Mouse (Mus musculus) heart, postnatal 0 days (tissue): ENCODE measurements around the gene Ispd. TPM values are rescaled to one million over a fixed set of nuclear protein-coding genes. Genes with fewer than 3 reads are reported as not detected.

Experiments
- ATAC-seq: fragments of 200-750 bp; cut with Nextera tagmentation; 2 replicates; pipeline ENCODE4 v1.8.0; 2017; ENCODE audit warnings: low read depth, moderate number of reproducible peaks, moderate library complexity; ENCODE audit not compliant: insufficient read depth
- DNase-seq: peaks from one replicate; pipeline ENCODE4 v3.0.0-alpha.2; 2016; ENCODE audit warnings: low spot score
- H3K27ac ChIP-seq: fragments of 300-500 bp; sonication (generic); 2 replicates; pipeline ENCODE4 v1.5.1; 2014; ENCODE audit warnings: low read depth, mild to moderate bottlenecking
- H3K27me3 ChIP-seq: fragments of 300-500 bp; sonication (generic); 2 replicates; pipeline ENCODE4 v1.6.1; 2014; ENCODE audit warnings: low read length, mixed read lengths; ENCODE audit not compliant: control insufficient read depth, insufficient read depth
- H3K36me3 ChIP-seq: fragments of 300-500 bp; sonication (generic); replicated peaks from 2 replicates; pipeline ENCODE4 v1.6.1; 2014; ENCODE audit warnings: low read length, mixed read lengths; ENCODE audit not compliant: control insufficient read depth, insufficient read depth
- H3K4me1 ChIP-seq: fragments of 300-500 bp; sonication (generic); 2 replicates; pipeline ENCODE4 v1.6.1; 2014; ENCODE audit warnings: antibody characterized with exemption; ENCODE audit not compliant: control insufficient read depth, insufficient read depth
- H3K4me2 ChIP-seq: fragments of 300-500 bp; sonication (generic); 2 replicates; pipeline ENCODE4 v1.6.1; 2014; ENCODE audit warnings: low read depth, mild to moderate bottlenecking, low read length, moderate library complexity
- H3K4me3 ChIP-seq: fragments of 300-500 bp; sonication (generic); 2 replicates; pipeline ENCODE4 v1.5.1; 2014; ENCODE audit warnings: low read depth, low read length
- H3K9ac ChIP-seq: fragments of 300-500 bp; sonication (generic); replicated peaks from 2 replicates; pipeline ENCODE4 v1.6.1; 2014; ENCODE audit warnings: low read depth, low read length, mixed read lengths
- H3K9me3 ChIP-seq: fragments of 300-500 bp; sonication (generic); replicated peaks from 2 replicates; pipeline ENCODE4 v1.6.1; 2016; ENCODE audit warnings: low read length; ENCODE audit not compliant: control insufficient read depth
- CTCF ChIP-seq: IDR thresholded peaks from 2 replicates; pipeline ENCODE4 v1.5.1; 2016; ENCODE audit warnings: antibody characterized with exemption, control low read depth, low read depth
- EP300 ChIP-seq: IDR thresholded peaks from 2 replicates; pipeline ENCODE4 v1.6.1; 2016; ENCODE audit warnings: antibody characterized with exemption, low read depth
- WGBS: fragments of 180-500 bp; shearing (Covaris S2); extraction: QIAGEN DNeasy Blood & Tissue Kit; methylation state at CpG from one replicate; pipeline ENCODE4 v1.1.7; 2014; 5-methylcytosine and 5-hydroxymethylcytosine counted together
- polyA plus RNA-seq: library from polyadenylated mRNA; unstranded; fragments of >200 nt; fragmentation: Nextera tagmentation; extraction: Ambion mirVana; gene quantifications from 2 replicates; pipeline ENCODE4 v1.2.1, GENCODE M21; 2015
- total RNA-seq: library from RNA; depleted of rRNA; stranded (reverse); fragments of >200 nt; gene quantifications from 2 replicates; pipeline ENCODE4 v1.2.3, GENCODE M21; 2014; ENCODE audit warnings: low replicate concordance

Gene Ispd
- total and polyA plus RNA-seq, 2 experiments from 2014 or later: 6.6 to 8.5 TPM

- no peaks in the 10 kb centered on the region for H3K9me3 ChIP-seq
- no peaks in the 10 kb centered on the region for H3K27me3 ChIP-seq
- TF ChIP-seq CTCF (no peak), EP300 (no peak)
- no peaks in the 10 kb centered on the region for H3K4me1 ChIP-seq
- no peaks in the 10 kb centered on the region for H3K36me3 ChIP-seq
- DNase-seq (no peak), ATAC-seq (no peak)
- H3K4me2 ChIP-seq: no peak overlapping the region
- no peak overlapping the region for H3K4me3 ChIP-seq
- no peak overlapping the region for H3K9ac ChIP-seq
- 75% methylated on average over 5 of the region's 5 CpGs for WGBS
- H3K27ac ChIP-seq: no peak overlapping the region
These were observed 153.3 kb downstream of the Ispd start for GRCm38 (mm10) chr12:36534589-36534988.

GRCm38 (mm10) chr12:36545318-36545717 is 164.1 kb downstream of the Ispd start:
- H3K27ac ChIP-seq: no peak overlapping the region
- DNase-seq: no peak
- H3K36me3 ChIP-seq: no peaks in the 10 kb centered on the region
- no peak overlapping the region for H3K9ac ChIP-seq
- no peak for ATAC-seq
- TF ChIP-seq CTCF (no peak), EP300 (no peak)
- no peak overlapping the region for H3K4me2 ChIP-seq
- H3K4me3 ChIP-seq: no peak overlapping the region
- no peaks in the 10 kb centered on the region for H3K9me3 ChIP-seq
- no peaks in the 10 kb centered on the region for H3K4me1 ChIP-seq
- no peaks in the 10 kb centered on the region for H3K27me3 ChIP-seq

GRCm38 (mm10) chr12:36549474-36549873 is 168.2 kb downstream of the Ispd start:
- Histone ChIP-seq H3K9me3 (no peaks in the 10 kb centered on the region), H3K4me1 (no peaks in the 10 kb centered on the region), H3K9ac (no peak overlapping the region), H3K36me3 (no peaks in the 10 kb centered on the region), H3K27ac (no peak overlapping the region), H3K4me3 (no peak overlapping the region), H3K4me2 (no peak overlapping the region), H3K27me3 (no peaks in the 10 kb centered on the region)
- no peak for TF ChIP-seq CTCF
- TF ChIP-seq EP300: no peak
- 82% methylated on average over 9 of the region's 9 CpGs for WGBS
- DNase-seq (no peak), ATAC-seq (no peak)

- no peaks in the 10 kb centered on the region for H3K4me1 ChIP-seq
- 77% methylated on average over 1 of the region's 1 CpGs for WGBS
- H3K9me3 ChIP-seq: no peaks in the 10 kb centered on the region
- ATAC-seq (no peak), DNase-seq (no peak)
- H3K36me3 ChIP-seq: no peaks in the 10 kb centered on the region
- H3K9ac ChIP-seq: no peak overlapping the region
- TF ChIP-seq EP300 (no peak), CTCF (no peak)
- H3K27ac ChIP-seq: no peak overlapping the region
- no peak overlapping the region for H3K4me2 ChIP-seq
- no peak overlapping the region for H3K4me3 ChIP-seq
- no peaks in the 10 kb centered on the region for H3K27me3 ChIP-seq
These were observed 173.4 kb downstream of the Ispd start for GRCm38 (mm10) chr12:36554697-36555096.

GRCm38 (mm10) chr12:36564146-36564545 is 182.9 kb downstream of the Ispd start:
- H3K4me1 ChIP-seq: no peaks in the 10 kb centered on the region
- no peak for ATAC-seq

GRCm38 (mm10) chr12:36566974-36567373 is 185.7 kb downstream of the Ispd start:
- H3K4me1 ChIP-seq: no peaks in the 10 kb centered on the region
- no peak overlapping the region for H3K9ac ChIP-seq
- no peaks in the 10 kb centered on the region for H3K27me3 ChIP-seq
- no peak for ATAC-seq
- DNase-seq: no peak
- no peak overlapping the region for H3K27ac ChIP-seq
- H3K9me3 ChIP-seq: no peaks in the 10 kb centered on the region
- 73% methylated on average over 1 of the region's 1 CpGs for WGBS
- H3K4me3 ChIP-seq: no peak overlapping the region
- H3K36me3 ChIP-seq: no peaks in the 10 kb centered on the region
- TF ChIP-seq CTCF (no peak), EP300 (no peak)
- H3K4me2 ChIP-seq: no peak overlapping the region

More at GRCm38 (mm10) chr12:36564146-36564545, 182.9 kb downstream of the Ispd start:
- Histone ChIP-seq H3K4me2 (no peak overlapping the region), H3K4me3 (no peak overlapping the region), H3K27ac (no peak overlapping the region), H3K9me3 (no peaks in the 10 kb centered on the region), H3K36me3 (no peaks in the 10 kb centered on the region), H3K27me3 (no peaks in the 10 kb centered on the region), H3K9ac (no peak overlapping the region)
- TF ChIP-seq EP300 (no peak), CTCF (no peak)
- 49% methylated on average over 2 of the region's 2 CpGs for WGBS
- no peak for DNase-seq
